Mouse (Mus musculus): ENCODE results near the gene Pitpnm3.

The Pitpnm3 gene

DNA sequence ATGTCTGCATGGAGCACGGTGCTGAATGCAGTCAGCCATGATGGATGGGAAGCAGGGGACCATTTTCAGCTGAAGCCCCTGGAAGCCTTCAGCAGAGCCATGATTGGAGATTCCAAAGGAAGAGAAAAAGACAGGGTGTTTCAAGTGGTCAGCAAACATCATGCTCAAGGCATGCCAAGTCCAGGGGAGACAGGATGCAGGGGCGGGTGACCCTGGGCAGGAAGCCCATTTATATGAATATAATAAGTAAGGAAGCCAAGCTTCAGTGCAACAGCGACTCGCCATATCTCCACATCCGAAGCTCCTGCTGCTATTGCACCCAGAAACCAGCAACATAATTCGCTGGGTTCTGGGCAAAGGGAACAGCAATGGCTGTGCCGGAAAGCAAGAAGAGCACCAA lies 41.1 kb downstream of the Pitpnm3 start:
- no peak for DNase-seq (ENCODE audit: low spot score)

DNA sequence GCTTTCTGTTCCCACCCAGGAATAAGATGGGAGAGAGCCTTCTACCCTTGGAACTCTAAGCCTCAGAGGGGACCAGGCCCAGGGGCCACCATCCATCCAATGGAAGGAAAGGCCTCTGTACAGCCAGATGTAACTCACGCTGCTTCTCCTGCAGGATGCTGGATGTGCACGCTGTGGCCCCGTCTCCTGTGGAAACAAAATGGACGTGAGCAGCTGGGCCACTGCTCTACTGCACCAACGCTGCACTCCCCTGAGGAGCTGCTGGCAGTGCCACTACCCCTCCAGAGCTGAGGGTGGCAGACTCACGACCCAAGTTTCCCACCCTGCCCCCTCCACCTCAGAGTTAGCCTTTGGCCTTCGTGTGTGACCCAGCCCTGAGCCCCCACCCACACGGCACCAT lies 43.2 kb downstream of the Pitpnm3 start:
- DNase-seq (ENCODE audit: low spot score) = no peak

DNA sequence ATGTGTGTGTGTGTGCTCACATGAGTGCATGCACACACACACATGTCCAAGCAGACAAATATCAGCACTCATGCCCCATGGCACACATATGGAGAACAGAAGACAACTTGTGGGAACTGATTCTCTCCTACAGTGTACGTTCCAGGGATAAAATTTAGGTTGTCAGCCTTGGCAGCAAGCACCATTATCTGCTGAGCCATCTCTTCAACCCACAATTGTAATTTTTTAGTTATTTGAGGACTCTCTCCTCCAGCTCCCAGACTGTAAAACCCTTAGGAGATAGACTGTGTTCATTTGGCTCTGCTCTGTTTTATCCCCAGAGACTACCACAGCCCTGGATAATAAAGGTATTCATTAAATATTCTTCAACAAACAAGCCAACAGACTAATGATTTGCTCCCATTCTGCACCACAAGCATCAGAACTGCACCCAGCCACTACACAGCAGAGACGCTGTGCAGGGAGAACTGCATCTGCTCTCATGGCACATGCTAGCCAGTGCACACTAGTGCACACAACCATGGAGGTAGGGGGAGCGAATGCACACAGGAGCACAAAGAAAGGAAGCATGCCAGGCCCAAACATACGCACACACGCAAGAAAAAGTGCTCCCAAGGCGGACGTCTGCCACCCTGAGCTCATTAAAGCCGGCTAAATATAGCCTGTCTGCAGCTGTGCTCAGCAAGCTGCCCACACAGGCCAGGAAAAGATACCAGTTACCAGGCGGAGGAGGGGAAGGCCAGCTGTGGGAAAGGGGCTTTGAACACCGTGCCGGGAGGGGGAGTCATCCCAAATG lies 49.1 kb downstream of the Pitpnm3 start:
- DNase-seq (ENCODE audit: low spot score) = no peak

DNA sequence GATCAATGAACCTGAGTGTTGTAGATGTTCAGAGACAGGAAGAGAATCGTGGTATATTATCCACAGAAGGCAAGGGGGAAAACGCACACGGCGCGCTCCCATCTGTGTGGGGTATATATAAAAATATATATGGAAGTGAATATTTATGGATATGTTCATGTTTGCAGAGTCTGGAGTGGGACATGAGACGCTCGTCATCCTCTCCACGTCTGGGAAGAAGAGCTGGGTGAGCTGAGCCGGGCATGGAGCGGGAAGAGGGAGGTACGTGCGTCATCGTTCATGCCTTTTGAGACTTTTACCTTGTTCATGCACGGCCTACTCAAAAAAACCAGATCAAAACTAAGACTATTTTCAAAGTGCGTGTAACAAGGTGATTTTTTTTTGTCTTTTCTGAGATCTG lies 51.2 kb downstream of the Pitpnm3 start:
- DNase-seq (ENCODE audit: low spot score) = no peak

DNA sequence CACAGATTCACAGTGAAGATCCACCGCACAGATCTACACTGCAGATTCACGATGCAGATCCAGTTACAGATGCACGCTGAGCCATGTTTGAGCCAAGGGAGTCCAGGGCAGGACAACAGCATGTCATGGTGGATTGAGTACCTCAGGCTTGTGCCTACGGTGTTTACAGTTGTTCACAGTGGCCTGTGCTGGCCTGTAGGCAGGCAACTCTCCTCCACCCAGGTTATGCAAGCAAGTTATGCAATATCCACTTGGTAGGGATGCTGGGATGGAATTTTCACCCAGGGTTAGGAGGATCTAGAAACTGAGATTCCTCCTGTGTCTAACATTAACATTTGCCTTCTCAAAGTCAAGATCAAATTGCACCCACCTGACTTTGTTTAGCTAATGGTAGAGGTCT lies 53.0 kb downstream of the Pitpnm3 start:
- no peak for DNase-seq (ENCODE audit: low spot score)

DNA sequence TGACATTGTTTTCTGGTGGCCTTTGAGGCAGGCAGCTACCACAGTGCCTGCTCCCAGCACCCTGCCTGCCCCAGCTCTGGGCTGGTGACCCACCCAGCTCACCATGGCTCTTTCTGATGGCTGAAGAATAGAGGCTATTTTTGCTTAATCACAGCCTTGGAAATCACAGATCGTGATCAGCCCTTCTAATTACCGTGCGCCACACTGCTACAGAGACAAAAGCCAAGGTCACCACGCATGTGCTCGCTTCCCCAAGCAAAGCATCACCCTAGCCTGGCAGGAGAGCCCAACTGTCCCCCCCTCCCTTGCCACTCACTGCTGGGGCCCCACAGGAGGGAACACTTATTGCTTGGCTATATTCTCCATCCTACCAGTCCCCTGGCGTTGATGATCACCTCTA lies 55.1 kb downstream of the Pitpnm3 start:
- no peak for DNase-seq (ENCODE audit: low spot score)

DNA sequence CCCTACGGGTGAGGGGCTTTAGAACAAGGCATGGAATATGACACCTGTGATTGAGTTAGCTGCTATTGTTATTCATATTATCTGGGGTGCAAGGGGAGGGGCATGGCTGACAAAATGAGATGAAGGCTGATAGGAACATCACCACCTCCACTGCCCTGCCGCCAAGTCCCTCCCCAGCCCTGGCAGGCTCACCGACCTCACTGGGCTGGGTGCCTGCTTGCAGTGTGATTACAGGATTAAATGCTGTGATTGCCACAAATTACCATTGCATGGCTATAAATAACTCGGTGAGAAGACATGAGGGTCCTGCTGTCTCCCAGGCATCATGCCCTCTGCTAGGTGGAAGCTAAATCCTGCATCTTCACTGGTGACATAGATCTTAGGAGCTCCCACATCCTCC lies 56.9 kb downstream of the Pitpnm3 start:
- DNase-seq (ENCODE audit: low spot score) = no peak

DNA sequence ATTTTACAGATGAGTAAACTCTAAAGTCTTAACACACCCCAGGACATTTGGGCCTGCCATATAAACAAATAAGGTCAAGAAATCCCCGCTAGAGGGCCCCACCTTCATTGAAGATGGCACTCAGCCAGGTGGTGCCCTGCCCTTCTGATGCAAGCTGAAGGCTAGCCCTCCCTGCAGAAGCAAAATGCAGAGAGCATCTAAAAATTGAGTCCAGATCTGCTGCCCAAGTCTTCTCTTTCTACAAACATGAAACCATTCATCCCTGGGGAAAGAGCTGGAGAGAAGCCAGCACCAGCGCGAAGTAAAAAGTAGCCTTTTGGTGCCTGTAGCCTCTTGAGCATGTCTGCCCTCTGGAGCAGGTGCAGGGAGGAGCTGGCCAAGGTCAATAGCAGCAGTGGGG lies 57.5 kb downstream of the Pitpnm3 start:
- no peak for DNase-seq (ENCODE audit: low spot score)

DNA sequence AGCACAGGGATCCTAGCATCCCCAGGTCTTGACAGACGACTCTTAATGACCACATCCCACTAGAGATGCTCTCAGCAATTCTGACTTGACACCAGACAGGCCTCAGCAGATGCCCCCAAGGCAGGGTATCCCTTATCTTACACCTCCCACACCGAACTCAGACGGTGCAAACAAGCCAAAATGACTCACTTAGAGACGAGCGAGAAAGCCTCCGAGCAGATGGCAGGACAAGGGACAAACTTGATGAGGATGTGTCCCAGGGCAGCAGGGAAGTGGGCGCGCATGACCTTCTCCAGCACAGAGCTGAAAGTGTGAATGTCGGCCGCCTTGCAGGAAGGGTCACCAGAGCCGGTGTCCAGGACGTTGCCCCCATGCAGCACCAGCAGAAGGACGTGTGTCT lies 61.3 kb downstream of the Pitpnm3 start:
- no peak for DNase-seq (ENCODE audit: low spot score)

DNA sequence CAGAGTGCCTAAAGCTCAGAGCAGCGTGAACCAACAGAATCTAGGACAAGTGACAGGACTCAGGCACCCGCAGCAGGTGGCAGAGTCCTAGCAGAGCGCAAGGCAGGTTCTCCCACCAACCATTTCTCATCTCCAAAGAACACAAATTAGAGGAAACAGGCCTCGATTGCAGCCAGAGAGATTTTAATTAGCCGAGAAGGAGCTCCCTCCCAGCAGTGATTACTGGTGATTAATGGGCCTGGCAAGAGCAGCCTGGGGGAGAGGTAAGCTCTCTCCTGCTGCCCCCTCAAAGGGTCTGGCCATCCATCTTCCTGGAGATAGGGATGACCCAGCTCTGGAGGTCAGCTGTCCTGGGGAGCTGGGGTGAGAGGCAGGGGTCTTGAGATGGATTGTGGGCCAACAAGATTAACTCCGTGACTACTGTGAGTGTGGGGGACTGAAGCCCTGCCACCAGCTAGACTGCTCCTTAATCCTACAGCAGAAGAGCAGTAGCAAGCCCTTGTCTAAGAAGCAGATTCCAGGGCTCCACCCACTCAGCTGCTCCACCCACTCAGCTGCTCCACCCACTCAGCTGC lies 63.2 kb downstream of the Pitpnm3 start:
- peak; percentile 41 for DNase-seq (ENCODE audit: low spot score)

DNA sequence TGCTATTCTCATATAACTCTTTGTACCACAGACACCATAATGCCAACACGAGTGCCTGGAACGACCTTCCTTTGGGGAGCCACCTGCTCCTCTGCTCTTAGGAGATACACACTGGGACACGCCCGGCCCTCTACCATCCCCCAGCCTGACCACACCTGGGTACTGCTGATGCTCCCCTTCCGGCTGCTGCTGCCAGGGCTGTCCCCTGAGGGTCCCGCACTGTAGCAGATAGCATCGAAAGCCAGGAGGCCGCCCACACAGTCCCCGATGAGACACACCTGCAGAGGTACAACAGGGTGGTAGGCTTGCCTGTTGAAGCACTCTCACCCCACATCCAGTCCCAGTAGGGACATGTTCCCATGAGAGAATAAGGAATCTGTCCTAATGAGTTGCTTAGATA lies 64.8 kb downstream of the Pitpnm3 start:
- no peak for DNase-seq (ENCODE audit: low spot score)

DNA sequence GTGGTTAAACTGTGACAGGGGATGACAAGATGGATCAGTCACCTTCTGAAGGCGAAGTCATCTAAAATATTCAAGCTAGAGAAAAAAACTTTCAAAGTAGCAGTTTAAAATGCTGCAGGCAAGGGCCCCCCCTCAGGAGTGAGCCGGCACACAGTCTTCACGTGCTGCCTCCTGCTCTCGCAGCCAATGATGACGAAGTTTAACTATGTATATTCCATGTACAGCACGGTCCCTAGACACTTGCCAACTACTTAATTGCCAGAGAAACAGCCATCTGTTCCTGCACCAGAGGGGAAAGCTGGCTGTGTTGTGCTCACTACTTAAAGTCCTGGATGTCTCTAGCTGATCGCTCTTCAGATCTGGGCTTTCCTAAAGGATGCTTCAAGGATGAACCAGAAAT lies 67.6 kb downstream of the Pitpnm3 start:
- no peak for DNase-seq (ENCODE audit: low spot score)

DNA sequence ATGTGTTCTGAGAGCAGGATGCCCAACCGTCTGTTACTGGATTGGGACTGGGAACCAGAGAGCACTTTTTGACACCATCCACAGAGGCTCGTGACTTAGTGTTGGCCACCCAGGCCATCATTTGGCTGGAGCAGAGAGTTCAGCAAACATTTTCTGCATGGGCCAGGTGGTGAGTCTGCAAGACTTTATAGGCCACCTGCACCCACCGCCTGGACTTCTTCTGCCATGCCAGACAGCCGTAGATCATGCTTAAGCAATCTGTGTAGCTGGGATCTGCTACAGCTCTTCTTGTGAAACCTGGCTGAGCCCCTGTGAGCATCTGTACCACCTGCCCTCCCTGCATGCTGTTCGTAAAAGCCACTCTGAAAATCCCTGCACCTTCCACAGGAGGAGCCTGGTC lies 68.3 kb downstream of the Pitpnm3 start:
- no peak for DNase-seq (ENCODE audit: low spot score)

DNA sequence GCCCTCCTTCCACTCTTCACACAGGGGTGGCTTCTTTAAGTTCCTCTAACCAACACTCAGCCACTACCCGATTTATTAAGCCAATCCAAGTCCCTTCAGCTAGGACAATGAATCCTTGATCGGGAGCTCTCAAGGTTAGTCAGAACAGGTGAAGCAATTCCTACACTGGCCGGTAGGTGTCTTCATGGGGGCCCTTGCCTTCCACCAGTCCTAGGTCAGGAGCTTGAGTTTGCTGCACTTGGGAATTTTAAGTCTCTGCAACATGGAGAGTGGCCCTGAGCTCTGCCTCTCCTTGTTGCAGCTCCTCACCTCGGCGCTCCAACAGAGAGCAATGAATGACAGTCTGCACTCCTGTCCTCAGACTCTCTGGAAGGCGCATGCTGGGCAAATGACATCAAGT lies 69.2 kb downstream of the Pitpnm3 start:
- peak; percentile 60 for DNase-seq (ENCODE audit: low spot score)

DNA sequence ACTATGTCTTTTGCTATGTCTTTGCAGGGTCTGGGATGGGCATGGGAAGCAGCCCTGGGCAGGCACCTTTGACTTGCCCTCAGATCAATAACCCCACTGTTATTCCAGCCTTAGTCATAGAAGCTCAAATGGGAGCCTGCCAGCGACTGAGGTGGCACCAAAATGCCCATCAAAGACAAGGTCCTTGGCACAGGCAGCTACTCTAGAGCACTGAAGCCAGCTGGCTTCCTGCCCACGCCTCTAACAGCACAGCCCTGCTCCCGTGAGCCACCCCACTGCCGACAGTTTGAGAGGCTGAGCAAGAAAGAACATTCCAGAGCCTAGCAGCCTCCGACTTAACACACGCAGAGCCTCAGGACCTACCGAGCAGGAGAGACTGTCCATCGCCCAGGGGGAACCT lies 70.5 kb downstream of the Pitpnm3 start:
- DNase-seq (ENCODE audit: low spot score) = no peak

DNA sequence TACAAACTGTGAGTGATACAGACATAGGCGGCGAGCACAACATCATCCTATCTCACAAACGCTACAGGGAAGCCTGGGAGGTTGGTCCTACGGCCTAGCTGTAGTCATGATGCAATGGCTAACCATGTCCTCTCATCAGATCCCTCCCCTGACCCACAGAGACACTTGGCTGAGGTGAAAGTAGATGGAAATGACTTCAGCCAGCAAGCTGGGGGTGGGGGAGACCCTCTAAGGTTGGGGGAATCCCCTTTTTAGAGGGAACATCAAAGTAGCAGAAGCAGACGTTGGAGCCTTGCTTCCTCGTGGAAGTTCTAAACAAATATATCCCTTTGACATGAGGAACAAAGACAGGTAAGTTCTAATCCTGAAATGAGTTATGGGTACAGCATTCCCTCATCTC lies 71.2 kb downstream of the Pitpnm3 start:
- DNase-seq (ENCODE audit: low spot score) = no peak

DNA sequence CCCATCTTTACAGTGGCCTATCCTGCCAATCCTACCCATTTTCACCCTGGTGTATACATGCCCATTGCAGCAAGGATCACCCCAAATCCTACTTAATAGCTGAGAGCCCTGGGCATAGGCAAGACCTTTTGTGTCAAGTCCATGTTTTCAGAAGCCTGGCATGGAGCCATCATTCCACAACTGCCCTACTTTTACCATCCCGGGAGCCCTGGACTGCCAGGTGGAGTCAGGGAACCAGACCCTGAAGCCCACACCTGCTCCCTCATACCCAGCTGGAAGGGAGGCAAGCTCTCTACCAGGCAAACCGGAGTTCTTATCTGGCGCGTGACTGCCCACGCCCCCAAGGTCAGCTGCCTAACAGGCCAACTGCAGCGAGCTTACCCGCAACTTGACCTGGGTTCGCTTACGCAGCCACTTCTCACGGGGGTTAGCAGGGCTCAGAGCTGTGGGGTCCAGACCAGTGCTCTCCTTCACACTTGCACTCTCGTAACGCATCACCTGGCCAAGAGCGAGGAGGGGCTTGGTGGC lies 74.4 kb downstream of the Pitpnm3 start:
- DNase-seq (ENCODE audit: low spot score) = no peak

DNA sequence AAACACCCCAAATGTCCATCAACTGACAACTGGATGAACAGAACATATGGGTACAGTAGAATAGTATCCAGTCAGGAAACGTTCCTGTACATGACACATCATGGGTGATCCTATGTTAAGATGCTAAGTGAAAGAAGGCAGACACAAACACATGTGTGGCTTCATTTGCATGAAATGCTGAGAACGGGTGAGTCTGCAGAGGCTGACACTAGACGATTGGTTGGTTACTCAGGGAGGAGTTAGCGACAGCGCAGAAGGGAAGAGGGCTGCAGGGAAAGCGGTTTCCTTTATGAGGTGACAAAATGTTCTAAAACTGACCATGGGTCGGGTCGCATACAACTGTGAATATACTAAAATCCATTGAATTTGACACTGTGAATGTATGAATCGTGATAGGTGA lies 75.2 kb downstream of the Pitpnm3 start:
- DNase-seq (ENCODE audit: low spot score) = no peak

DNA sequence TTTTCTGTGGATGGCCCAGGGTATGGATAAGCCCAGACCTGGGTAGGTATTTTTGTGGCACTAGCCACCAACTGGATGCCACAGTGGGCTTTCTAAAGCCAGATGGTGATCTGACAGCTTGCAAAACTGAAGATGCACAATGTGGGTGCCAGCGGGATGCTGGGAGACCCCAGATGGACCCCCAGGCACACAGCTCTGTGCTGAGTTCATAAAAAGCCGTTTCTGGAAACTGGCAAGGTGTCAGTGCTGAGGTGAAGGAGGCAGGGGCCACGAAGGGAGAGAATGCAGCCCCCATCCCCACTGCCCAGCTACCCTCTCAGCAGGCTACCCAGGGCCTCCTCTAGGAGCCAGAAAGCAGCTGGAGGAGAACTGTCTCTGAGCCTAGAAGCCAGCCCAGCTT lies 78.4 kb downstream of the Pitpnm3 start:
- DNase-seq (ENCODE audit: low spot score) = no peak

DNA sequence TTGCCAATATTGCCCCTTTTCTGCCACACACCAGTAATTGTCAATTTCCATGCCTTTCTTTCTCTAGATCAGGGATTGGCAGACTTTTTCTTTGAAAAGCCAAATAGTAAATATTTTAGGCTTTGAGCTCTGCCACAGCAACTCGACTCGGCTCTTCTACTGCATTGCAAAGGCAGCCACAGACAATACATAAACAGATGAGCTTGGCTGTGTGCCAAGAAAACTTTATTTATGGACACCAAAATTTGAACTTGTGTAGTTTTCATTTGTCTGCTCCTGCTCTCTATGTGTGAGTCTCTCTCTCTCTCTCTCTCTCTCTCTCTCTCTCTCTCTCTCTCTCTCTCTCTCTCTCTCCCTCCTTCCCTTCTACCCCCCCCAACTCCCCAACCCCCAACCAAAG lies 80.4 kb downstream of the Pitpnm3 start:
- DNase-seq (ENCODE audit: low spot score) = no peak

DNA sequence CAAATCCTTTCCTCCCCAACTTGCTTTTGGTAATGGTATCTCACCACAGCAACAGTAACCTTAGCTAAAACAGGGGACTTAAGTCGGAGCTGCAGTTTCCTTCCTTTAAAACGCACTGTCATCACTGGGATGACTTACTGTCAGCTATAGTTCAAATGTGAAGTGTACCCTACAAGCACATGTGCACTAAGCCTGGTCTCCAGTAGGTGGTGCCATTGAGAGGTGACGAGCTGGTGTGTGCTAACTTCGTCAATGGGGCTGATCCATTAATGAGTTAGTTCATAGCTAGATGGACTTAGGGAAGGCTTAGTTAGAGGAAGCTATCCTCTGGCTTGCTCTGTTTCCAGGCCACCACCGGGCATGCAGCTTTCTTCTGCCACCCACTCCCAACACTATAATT lies 82.9 kb downstream of the Pitpnm3 start:
- peak; percentile 92 for DNase-seq (ENCODE audit: low spot score)

DNA sequence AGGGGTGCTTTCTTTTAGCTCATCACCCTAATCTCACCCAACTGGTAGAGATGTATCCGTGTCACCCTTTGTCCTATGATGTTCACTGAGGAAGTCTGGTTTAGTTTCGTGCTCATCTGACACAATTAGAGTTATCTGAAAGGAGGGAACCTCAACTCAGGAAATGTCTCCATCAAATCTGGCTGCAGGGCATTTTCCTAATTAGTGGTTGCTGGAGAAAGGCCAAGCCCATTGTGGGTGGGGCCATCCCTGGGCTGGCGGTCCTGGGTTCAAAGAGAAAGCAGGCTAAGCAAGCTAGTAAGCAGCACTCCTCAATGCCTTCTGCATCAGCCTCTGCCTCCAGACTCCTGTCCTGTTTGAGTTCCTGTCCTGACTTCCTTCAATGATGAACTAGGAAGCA lies 83.4 kb downstream of the Pitpnm3 start:
- DNase-seq (ENCODE audit: low spot score) = no peak

DNA sequence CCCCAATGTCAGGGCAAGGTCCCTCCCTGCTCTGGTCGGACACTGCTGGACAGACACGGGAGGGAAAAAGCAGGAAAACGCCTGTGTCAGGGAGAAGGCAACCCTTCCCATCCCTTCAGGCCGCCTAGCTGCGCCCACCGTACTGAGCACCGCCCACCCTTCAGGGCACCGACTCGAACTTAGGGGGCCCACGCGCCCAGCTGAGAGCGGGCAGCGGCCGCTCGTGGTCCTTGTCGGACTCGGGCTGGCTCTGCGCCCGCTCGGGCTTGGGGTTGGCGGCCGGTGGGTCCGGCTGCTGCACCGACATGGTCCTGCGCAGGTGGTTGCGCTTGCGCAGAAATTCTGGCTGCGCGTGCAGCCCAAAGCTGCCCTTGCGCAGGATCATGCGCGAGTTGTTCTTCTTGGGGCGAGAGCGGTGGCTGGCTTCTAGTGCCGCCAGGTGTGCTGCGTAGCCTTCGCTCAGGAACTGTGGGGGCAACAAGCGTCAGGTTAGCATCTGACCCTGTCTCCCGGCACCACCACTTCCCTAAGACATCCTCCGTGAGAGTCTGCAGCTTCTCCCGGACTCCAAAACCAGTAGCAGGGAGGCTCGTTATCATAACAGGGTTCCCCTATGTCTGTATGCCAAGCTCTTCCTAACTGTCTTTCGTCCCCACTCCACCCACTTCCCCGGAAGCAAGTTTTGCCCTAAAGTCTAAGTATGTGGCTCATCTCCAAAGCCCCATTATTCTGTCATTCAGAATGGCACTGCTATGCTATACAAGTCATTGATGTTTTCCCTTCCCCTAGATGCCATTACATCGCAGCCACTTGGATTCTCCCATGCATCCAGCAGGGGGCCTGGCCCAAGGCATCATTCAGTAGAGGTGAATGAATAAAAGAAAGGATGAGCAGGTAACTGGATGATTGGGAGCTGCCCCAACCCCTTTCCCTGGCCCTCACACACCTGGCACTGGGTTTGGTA lies 84.4 kb downstream of the Pitpnm3 start:
- DNase-seq (ENCODE audit: low spot score) = peak; percentile 63
